Mouse (Mus musculus) CH12.LX (cell line): Measurements from ENCODE around the gene Npas3.

Experiments
- CHD1 ChIP-seq: IDR thresholded peaks from 2 replicates; pipeline ENCODE4 v1.6.1; 2012; ENCODE audit warnings: low read depth, low read length, improper control_type of control experiment, inconsistent platforms
- CTCF ChIP-seq, 2 experiments: IDR thresholded peaks in 1 of 2; conservative IDR thresholded peaks in 1 of 2; 2 replicates each; pipeline ENCODE4 v1.5.1; 2011 to 2012; ENCODE audit warnings: low read depth in 2 of 2, low read length in 2 of 2, improper control_type of control experiment in 1 of 2, inconsistent platforms in 1 of 2, mild to moderate bottlenecking in 1 of 2, moderate library complexity in 1 of 2
- EP300 ChIP-seq: IDR thresholded peaks from 2 replicates; pipeline ENCODE4 v1.6.1; 2011; ENCODE audit warnings: low read length, improper control_type of control experiment
- JUN ChIP-seq: IDR thresholded peaks from 2 replicates; pipeline ENCODE4 v1.6.1; 2011; ENCODE audit warnings: low read depth, mild to moderate bottlenecking, low read length, improper control_type of control experiment, moderate library complexity; ENCODE audit not compliant: insufficient read depth
- ZNF384 ChIP-seq: IDR thresholded peaks from 2 replicates; pipeline ENCODE4 v1.6.1; 2012; ENCODE audit warnings: low read depth, low read length, improper control_type of control experiment, inconsistent platforms

GRCm38 (mm10) chr12:53822881-53823280, 574.4 kb downstream of the Npas3 start:
- TF ChIP-seq CHD1, result no peak
- no peak for TF ChIP-seq EP300
- TF ChIP-seq JUN, result no peak
- TF ChIP-seq CTCF (conservative IDR thresholded peaks at IDR 0.05 in 1 of 2, IDR thresholded peaks at IDR 0.05 in 1 of 2; ENCODE audit: low read depth in 2 of 2, low read length in 2 of 2), result no peak
- no peak for TF ChIP-seq ZNF384
